Mouse (Mus musculus): ENCODE results near the gene Alg12. TPM values are rescaled to one million over a fixed set of nuclear protein-coding genes. Genes with fewer than 3 reads are reported as not detected.
"Not testable (repeated sequence)": the region's sequence is repeated elsewhere in the genome, so short reads cannot be mapped to it uniquely, and the experiment has no call there.

Alg12 gene
- total RNA-seq, 2 experiments from 2014 or later = 12.0 to 12.4 TPM

GRCm38 (mm10) chr15:88794729-88795128 is 24.4 kb downstream of the Alg12 start:
- DNase-seq (ENCODE audit: low spot score in 2 of 2) = not testable (repeated sequence)

DNA sequence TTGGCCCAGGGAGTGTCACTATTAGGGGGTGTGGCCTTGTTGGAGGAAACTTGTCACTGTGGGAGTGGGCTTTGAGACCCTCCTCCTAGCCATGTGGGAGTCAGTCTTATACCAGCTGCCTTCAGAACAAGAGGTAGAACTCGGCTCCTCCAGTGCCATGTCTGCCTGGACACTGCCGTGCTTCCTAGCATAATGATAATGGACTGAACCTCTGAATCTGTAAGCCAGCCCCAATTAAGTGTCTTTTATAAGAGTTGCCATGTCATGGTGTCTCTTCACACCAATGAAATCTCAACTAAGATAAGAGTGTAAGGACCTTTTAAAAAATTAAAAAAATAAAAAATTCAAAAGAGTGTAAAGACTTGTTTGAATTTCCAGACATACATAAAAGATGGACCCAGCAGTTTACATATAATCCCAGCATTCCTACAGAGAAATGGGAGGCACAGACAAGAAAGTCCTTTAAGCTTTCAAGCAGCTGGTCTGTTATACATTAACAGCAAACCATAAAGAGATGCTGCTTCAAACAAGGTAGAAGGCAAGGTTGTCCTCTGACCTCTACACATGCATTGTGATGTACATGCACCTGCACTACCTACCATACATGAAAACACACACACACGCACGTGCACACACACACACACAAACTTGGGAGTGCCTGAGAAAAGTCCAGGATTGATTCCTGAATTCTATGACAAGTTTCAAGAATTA is 26.8 kb downstream of the Alg12 start:
- DNase-seq (ENCODE audit: low spot score in 2 of 2) = no peak

GRCm38 (mm10) chr15:88774630-88775029 is 44.5 kb downstream of the Alg12 start:
- not testable (repeated sequence) for DNase-seq (ENCODE audit: low spot score in 2 of 2)

GRCm38 (mm10) chr15:88768537-88768936 is 50.6 kb downstream of the Alg12 start:
- DNase-seq (ENCODE audit: low spot score in 2 of 2) = no peak

- not testable (repeated sequence) for DNase-seq (ENCODE audit: low spot score in 2 of 2)
These were observed 53.0 kb downstream of the Alg12 start for GRCm38 (mm10) chr15:88766139-88766538.

DNA sequence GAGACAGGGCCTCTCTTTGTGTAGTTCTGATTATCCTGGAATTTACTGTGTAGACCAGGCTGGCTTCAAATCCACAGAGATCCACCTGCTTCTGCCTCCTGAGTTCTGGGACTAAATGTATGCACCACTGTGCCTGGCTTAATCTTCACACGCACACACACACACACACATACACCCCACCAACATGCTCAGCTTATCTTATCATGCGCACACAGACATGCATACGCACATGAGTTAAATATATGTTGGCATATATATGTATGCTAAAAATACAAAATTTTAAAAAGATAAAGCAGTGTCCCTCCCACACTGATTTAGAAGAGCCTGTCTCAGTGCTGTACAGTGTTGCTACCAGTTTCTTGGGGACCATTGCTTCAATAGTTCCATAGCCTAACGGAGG is 57.6 kb downstream of the Alg12 start:
- DNase-seq (ENCODE audit: low spot score in 2 of 2) = no peak

- no peak for DNase-seq (ENCODE audit: low spot score in 2 of 2)
These were observed 61.1 kb downstream of the Alg12 start for GRCm38 (mm10) chr15:88758061-88758460.

- DNase-seq (ENCODE audit: low spot score in 2 of 2) = no peak
These were observed 63.4 kb downstream of the Alg12 start for GRCm38 (mm10) chr15:88755761-88756160.

Other genes with a start within 250 kb of the Alg12 start
- not detected for gene Zdhhc25, start 219.0 kb downstream of the Alg12 start, total RNA-seq (2021)
- 10 to 100 TPM; 55.0 to 58.8 TPM for gene Brd1, start 85.1 kb downstream of the Alg12 start, total RNA-seq (2021)
- 10 to 100 TPM; 10.6 to 10.8 TPM for gene Zbed4, start 67.7 kb downstream of the Alg12 start, total RNA-seq (2021)
- gene Creld2, start 328 bp upstream of the Alg12 start, total RNA-seq (2021) = 10 to 100 TPM; 29.7 to 30.6 TPM
- gene Pim3, start 42.9 kb upstream of the Alg12 start, total RNA-seq (2021) = 10 to 100 TPM; 36.8 to 47.6 TPM
- gene Ttll8, start 135.1 kb upstream of the Alg12 start, total RNA-seq (2021) = 1 to 10 TPM; 1.4 to 2.2 TPM
- 100 to 1,000 TPM; 122 TPM for gene Mlc1, start 159.7 kb upstream of the Alg12 start, total RNA-seq (2021)
- gene Mov10l1, start 163.6 kb upstream of the Alg12 start, total RNA-seq (2021) = not detected
- gene Panx2, start 240.4 kb upstream of the Alg12 start, total RNA-seq (2021) = 100 to 1,000 TPM; 154 to 158 TPM